Mouse (Mus musculus): ENCODE data around the gene Fhdc1.

Gene Fhdc1

DNA sequence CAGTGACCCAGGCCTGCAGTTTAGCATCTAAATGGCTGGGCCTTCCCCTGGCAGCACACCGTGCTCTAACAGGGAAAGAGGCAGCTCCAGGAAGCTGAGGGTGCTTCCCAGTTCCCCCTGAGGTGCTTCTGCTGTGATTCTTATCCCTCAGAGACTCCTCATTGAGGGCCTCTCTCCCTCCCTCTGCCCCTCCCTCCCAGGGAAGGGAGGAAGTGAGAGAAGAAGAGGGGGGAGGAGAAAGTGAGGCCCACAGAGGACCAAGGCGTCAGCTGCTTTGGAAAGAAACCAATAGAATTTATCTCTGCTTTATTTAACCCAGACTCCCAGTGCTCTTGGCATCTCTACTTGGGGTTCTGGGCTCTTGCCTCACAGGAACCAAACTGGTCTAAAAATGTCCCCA lies 50.1 kb downstream of the Fhdc1 start:
- no peak for DNase-seq

DNA sequence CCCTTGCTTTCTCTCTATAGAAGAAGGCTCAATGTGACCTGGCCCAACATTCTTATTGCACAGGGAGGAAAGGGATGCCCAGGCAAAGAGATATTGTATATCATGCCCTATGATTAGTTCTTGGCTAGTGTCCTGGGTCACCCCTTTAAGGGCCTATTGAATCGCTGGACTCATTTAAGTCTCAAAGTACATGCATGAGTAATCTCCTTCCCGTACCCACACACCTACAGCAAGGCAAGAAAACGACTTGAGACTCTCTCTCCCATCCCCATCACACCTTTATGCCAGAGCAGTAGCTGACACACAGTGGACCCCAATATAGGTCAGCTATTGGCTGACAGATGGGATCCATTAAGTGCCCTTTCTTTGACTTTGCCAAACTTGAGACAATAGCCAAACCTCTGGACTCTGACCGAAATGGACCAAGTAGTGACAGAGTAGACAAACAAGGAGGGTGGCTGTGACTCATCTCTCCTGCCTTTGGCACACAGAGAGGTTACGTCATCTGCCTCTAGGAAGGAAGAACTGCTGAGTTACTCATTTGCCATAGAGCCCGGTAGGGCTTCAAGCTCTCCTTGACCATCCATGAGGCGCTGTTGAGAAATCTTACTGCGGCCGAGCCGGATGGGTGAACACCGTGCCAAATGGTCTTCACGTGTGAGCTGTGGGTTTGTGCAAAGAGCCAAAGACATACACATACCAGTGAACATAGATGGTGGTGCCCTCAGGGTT lies 51.1 kb downstream of the Fhdc1 start:
- no peak for DNase-seq

DNA sequence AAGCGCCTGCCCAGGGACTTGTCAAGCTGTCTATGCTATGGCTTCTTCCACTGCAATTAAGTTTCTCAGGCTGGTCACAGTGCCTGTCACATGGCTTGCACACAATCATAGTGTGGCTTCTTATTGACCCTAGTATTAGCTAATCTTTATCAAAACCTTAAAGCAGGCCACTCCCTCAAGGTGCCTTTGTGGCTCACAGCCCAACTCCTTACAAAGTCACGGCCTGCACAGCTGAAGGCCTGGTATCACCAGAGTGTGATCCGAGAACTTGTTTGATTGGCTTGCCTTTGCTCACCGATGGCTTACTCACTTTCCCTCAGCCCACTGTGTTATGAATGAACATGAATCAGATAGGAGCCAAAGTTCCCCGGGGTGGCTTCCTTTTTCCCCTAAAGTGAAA lies 52.5 kb downstream of the Fhdc1 start:
- no peak for DNase-seq

- no peak for DNase-seq
Measured at GRCm38 (mm10) chr3:84422340-84422739, 57.9 kb downstream of the Fhdc1 start.

GRCm38 (mm10) chr3:84413868-84414267 lies 66.4 kb downstream of the Fhdc1 start:
- no peak for DNase-seq

- DNase-seq = no peak
Measured at GRCm38 (mm10) chr3:84412920-84413319, 67.3 kb downstream of the Fhdc1 start.

- DNase-seq = no peak
Measured at GRCm38 (mm10) chr3:84409474-84409862, 70.8 kb downstream of the Fhdc1 start.

GRCm38 (mm10) chr3:84408756-84409473 lies 71.3 kb downstream of the Fhdc1 start:
- no peak for DNase-seq

DNA sequence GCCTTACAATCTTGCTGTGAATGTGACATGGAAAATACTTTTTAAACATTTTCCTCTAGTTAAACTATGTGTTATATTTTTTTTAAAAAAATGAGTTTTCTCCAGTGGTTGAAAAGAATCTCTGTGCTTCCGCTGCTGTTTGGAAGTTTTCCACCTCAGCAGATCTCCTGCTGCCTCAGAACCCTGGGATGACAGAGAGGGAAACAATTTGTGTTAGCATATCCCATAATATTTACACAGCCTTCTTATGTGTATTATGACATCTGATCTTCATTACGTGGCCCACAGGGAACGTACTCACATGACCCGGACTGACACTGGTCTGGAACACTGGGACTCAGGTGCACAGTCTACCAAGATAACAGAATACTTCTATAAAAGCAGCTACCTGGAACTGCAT lies 74.7 kb downstream of the Fhdc1 start:
- DNase-seq = no peak

GRCm38 (mm10) chr3:84403389-84403788 lies 76.8 kb downstream of the Fhdc1 start:
- DNase-seq = no peak

GRCm38 (mm10) chr3:84402716-84403115 lies 77.5 kb downstream of the Fhdc1 start:
- DNase-seq = no peak

DNA sequence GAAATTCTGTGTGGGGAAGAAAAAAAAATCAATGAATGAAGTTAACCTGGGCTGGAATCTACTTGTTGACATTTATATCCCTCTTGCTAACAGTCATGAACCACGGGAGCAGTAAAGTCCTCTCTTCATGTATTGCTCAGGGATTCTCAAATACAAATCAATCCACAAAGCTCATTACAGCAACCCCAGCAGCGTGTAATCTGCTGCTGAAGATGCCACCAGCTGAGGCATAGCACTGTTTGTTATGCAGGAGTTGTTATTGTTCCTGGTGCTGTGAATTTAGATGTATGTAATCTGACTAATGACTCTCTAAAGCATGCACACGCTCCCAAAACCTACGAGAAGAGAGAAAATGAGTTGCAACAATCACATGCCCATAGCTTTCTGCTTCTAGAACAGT lies 82.3 kb downstream of the Fhdc1 start:
- no peak for DNase-seq

GRCm38 (mm10) chr3:84396240-84396639 lies 84.0 kb downstream of the Fhdc1 start:
- no peak for DNase-seq

- DNase-seq = no peak
Measured at GRCm38 (mm10) chr3:84395840-84396239, 84.4 kb downstream of the Fhdc1 start.

GRCm38 (mm10) chr3:84394841-84395447 lies 85.3 kb downstream of the Fhdc1 start:
- DNase-seq = no peak
